Comparison of ENCODE assay signal across 8 mouse cellular contexts in the genomic region with DNA sequence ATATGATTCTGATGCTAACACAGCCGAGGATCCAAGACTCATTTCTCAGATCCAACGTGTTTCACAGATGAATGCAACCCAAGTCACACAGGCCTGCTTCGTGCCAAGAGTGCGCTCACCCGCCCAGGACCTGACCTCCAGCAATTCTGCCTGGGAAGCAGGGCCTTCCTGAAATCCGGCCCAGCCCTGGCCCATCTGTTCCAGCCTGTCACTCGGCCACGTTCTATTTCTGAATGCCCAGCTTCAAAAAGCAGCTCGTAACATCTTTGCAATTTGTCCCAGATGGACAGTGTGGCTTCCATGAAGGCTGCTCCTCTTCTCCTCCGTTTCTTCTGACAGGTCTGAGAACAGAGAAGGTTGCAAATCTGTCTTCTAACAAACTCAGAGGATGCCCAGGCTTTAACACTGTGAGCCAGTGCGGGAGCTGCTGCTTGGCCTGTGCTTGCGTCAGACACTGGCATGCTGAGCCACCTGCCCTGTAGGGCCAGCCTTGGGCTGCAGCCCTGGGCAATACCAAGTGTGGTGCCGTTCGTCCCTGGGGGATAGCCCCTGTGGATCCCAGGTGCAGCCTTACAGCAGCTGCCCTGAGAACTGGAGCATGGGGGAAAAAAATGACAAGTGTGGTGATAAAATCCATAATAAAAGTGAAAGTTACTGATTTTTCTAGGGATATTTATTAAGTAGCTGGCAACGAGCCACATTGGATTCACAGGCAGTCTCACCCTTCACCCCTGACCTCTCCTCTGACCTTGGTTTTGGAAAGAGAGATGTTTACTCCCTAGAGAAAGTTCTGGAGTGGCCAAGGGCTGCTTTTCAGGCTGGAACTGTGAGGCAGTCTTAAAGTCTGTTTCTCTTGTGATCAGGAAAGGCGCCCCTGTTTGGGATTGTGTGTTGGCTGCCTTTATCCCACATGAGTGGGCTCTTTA.
A peak's percentile ranks its signal among the peaks of the same experiment; 100 is the strongest.
DNase-seq lines count a peak whose midpoint lies in the region; ATAC-seq and TF ChIP-seq lines count a peak whose summit lies in the region.

No protein-coding gene starts in this region.

- no peak overlapping the region for H3K4me2 ChIP-seq in midbrain, embryonic 13.5 days (replicated peaks)

- no peak overlapping the region for H3K4me3 ChIP-seq in layer of hippocampus, adult 2 months
- no peak overlapping the region for H3K4me3 ChIP-seq in heart, embryonic 10.5 days
- no peak overlapping the region for H3K4me3 ChIP-seq in midbrain, embryonic 13.5 days (replicated peaks)

- peak overlapping the region; percentile 39; the same call in 1 of the 2 replicates for H3K27ac ChIP-seq in layer of hippocampus, adult 2 months
- 0 out of 2 replicates have a peak overlapping the region, but pooled peaks have one; percentile 22 for H3K27ac ChIP-seq in heart, embryonic 10.5 days
- peak overlapping the region; percentile 20; the same call in 1 of the 2 replicates for H3K27ac ChIP-seq in midbrain, embryonic 13.5 days

- no peak for DNase-seq in layer of hippocampus, adult 2 months (ENCODE audit: low spot score in 2 of 2)
- DNase-seq in layer of hippocampus, postnatal 25 days (ENCODE audit: extremely low spot score in 1 of 2, low spot score in 1 of 2) = no peak
- peak; percentile 91 to 94 for DNase-seq in cerebellum, postnatal 14 days
- no peak for DNase-seq in heart, embryonic 10.5 days (ENCODE audit: low spot score)
- peak; percentile 77 for DNase-seq in kidney, postnatal 10 days
- peak; percentile 27 for DNase-seq in testis, postnatal 14 days (ENCODE audit: low spot score)
- no peak for DNase-seq in thymus, postnatal 36 days

- TF ChIP-seq CTCF in layer of hippocampus, adult 2 months (conservative IDR thresholded peaks at IDR 0.05) = no peak

- H3K36me3 ChIP-seq in heart, embryonic 10.5 days = no peaks in the 10 kb centered on the region
- no peaks in the 10 kb centered on the region for H3K36me3 ChIP-seq in midbrain, embryonic 13.5 days

- peaks cover 50% of the 10 kb centered on the region for H3K4me1 ChIP-seq in heart, embryonic 10.5 days
- H3K4me1 ChIP-seq in midbrain, embryonic 13.5 days (replicated peaks) = peaks cover 44% of the 10 kb centered on the region

- peak; percentile 55; the same call in 1 of the 2 replicates for ATAC-seq in midbrain, embryonic 13.5 days

- no peak overlapping the region for H3K9ac ChIP-seq in midbrain, embryonic 13.5 days (replicated peaks)

- H3K9me3 ChIP-seq in heart, embryonic 10.5 days = no peaks in the 10 kb centered on the region
- no peaks in the 10 kb centered on the region for H3K9me3 ChIP-seq in midbrain, embryonic 13.5 days

- 77% methylated on average over 16 of the region's 16 CpGs for WGBS in heart, embryonic 10.5 days
- WGBS in midbrain, embryonic 13.5 days = 57% methylated on average over 16 of the region's 16 CpGs

- no peaks in the 10 kb centered on the region for H3K27me3 ChIP-seq in heart, embryonic 10.5 days (ENCODE audit: insufficient read depth, poor library complexity, severe bottlenecking)
- no peaks in the 10 kb centered on the region for H3K27me3 ChIP-seq in midbrain, embryonic 13.5 days

Comparison
In these comparisons a context has a peak if more than half of its experiments do, and no peak if none do; other contexts are left out.
1. DNase-seq: peak in cerebellum, postnatal 14 days (2 of 2), kidney, postnatal 10 days (single experiment) and testis, postnatal 14 days (single experiment); none in layer of hippocampus, adult 2 months (0 of 2), layer of hippocampus, postnatal 25 days (0 of 2), heart, embryonic 10.5 days (single experiment) and thymus, postnatal 36 days (0 of 2).
2. Peak in every context shown above with its lines, with median percentiles within 50 percentile points of each other: H3K27ac ChIP-seq.